In the genomic region with DNA sequence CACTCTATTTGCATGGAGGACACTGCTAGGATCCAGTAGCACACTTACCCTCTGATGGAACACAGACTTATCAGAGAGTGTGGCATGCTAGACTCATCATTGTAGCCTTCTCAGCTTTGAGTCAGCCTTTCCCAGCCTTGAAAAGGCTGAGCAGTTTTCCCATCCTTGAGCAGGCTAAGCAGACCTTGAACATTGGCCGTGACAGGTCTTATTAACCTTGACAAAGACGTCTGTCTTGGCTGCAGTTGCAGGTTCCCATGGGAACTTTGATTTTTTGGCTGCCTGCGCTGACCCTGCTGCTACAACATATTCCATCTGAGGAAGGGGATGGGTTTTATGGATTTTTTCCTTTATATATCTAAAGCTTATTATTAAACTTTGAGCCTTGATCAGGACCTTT, we compare ENCODE assay signal across 17 mouse cellular contexts. TPM values are rescaled to one million over a fixed set of nuclear protein-coding genes. Genes with fewer than 3 reads are reported as not detected.
"Had no signal": no experiment of that assay in that cellular context is flagged by ENCODE, and none has a peak within 500 bp of the region (broad histone marks: within the 10 kb centered on the region; RNA-seq: fewer than 3 reads in every experiment).

No protein-coding gene starts in this region.

- DNase-seq: kidney, adult 9 months; kidney, postnatal 10 days; kidney, postnatal 4 days; left cerebral cortex, postnatal 4 days; lung, adult 2 months; lung, postnatal 36 days; midbrain, embryonic 14.5 days; thymus, postnatal 4 days had no signal

- H3K9ac ChIP-seq: limb, embryonic 13.5 days; liver, embryonic 14.5 days; neural tube, embryonic 12.5 days had no signal

- H3K9me3 ChIP-seq: limb, embryonic 13.5 days; neural tube, embryonic 12.5 days had no signal

- H3K36me3 ChIP-seq: limb, embryonic 13.5 days; neural tube, embryonic 12.5 days had no signal

- H3K4me3 ChIP-seq: layer of hippocampus, adult 2 months; limb, embryonic 13.5 days; myocyte; neural tube, embryonic 12.5 days had no signal

- ATAC-seq: lung, postnatal 0 days had no signal

- H3K27ac ChIP-seq: layer of hippocampus, adult 2 months; limb, embryonic 13.5 days; liver, embryonic 14.5 days; neural tube, embryonic 12.5 days had no signal

- H3K4me1 ChIP-seq: limb, embryonic 13.5 days; neural tube, embryonic 12.5 days had no signal

- H3K27me3 ChIP-seq: limb, embryonic 13.5 days; neural tube, embryonic 12.5 days had no signal

- H3K4me2 ChIP-seq: limb, embryonic 13.5 days; neural tube, embryonic 12.5 days had no signal

RNA-seq across cellular contexts. Expression of a gene that starts 6.9 kb away (rescaled TPM):
- polyA plus RNA-seq: myocyte had no signal

RNA-seq across cellular contexts. Expression of a gene that starts 52.6 kb away (rescaled TPM):
- total RNA-seq: layer of hippocampus, postnatal 10 days; left cerebral cortex, postnatal 4 days; neutrophil, adult 5-6 weeks had no signal
- polyA plus RNA-seq: liver, adult 2 months; midbrain, embryonic 14.5 days; neural tube, embryonic 12.5 days had no signal
